Mouse (Mus musculus): ENCODE results near the gene Bspry. TPM values are rescaled to one million over a fixed set of nuclear protein-coding genes. Genes with fewer than 3 reads are reported as not detected.
A peak's percentile ranks its signal among the peaks of the same experiment; 100 is the strongest.

Bspry gene
- polyA plus RNA-seq, 1 experiment from 2014 or later = 2.9 TPM

DNA sequence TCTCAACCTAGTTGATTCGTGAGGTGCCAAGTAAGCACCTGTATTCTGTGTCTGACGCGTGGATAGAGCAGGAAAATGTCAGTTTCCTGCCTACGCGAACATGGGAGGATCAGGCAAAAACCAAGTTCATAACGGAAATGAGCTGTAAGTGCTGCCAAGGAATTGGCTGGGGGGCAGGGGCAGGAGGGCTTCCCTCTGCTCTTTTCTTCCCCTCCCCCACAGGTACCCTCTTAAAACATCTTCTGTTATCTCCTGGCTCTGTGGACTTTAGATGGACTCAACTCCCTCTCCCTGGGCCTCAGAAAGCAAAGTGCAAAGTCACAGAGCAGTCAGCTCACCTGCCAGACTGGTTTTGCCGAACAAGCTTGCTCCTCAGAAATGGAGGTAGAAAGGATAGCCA lies 23.1 kb downstream of the Bspry start:
- H3K27ac ChIP-seq = no peak overlapping the region
- no peak overlapping the region for H3K4me2 ChIP-seq (replicated peaks)
- H3K4me1 ChIP-seq = peaks cover 5% of the 10 kb centered on the region; the same call in 1 of the 2 replicates
- no peaks in the 10 kb centered on the region for H3K9me3 ChIP-seq
- no peak overlapping the region for H3K9ac ChIP-seq
- peaks cover 27% of the 10 kb centered on the region for H3K36me3 ChIP-seq
- WGBS = 72% methylated on average over 7 of the region's 7 CpGs
- ATAC-seq (ENCODE audit: insufficient number of reproducible peaks, insufficient read depth, low FRiP score, low TSS enrichment) = no peak
- H3K27me3 ChIP-seq = no peaks in the 10 kb centered on the region
- H3K4me3 ChIP-seq = no peak overlapping the region

- Histone ChIP-seq H3K27ac (peak within 1 kb of the TSS; percentile 47; the same call in 1 of the 2 replicates), H3K36me3 (peaks cover 26% of the 10 kb centered on the region), H3K4me2 (replicated peaks) (peak within 1 kb of the TSS; percentile 70), H3K9me3 (no peaks in the 10 kb centered on the region), H3K27me3 (no peaks in the 10 kb centered on the region), H3K4me3 (peak within 1 kb of the TSS; percentile 79), H3K4me1 (peaks cover 5% of the 10 kb centered on the region; the same call in 1 of the 2 replicates), H3K9ac (peak within 1 kb of the TSS; percentile 75; the same call in 1 of the 2 replicates)
- ATAC-seq (ENCODE audit: insufficient number of reproducible peaks, insufficient read depth, low FRiP score, low TSS enrichment) = no peak
- WGBS = 69% methylated on average over 3 of the region's 3 CpGs
Measured at GRCm38 (mm10) chr4:62503374-62503970, 23.6 kb downstream of the Bspry start, which contains the start of gene Hdhd3. Gene Hdhd3, minus strand, starts transcription at chr4:62503467.

- no peak overlapping the region for H3K4me2 ChIP-seq (replicated peaks)
- H3K27ac ChIP-seq = no peak overlapping the region
- WGBS = 87% methylated on average over 3 of the region's 3 CpGs
- no peaks in the 10 kb centered on the region for H3K27me3 ChIP-seq
- peaks cover 38% of the 10 kb centered on the region for H3K36me3 ChIP-seq
- H3K9me3 ChIP-seq = no peaks in the 10 kb centered on the region
- no peak overlapping the region for H3K9ac ChIP-seq
- H3K4me1 ChIP-seq = peaks cover 5% of the 10 kb centered on the region; the same call in 1 of the 2 replicates
- no peak overlapping the region for H3K4me3 ChIP-seq
- no peak for ATAC-seq (ENCODE audit: insufficient number of reproducible peaks, insufficient read depth, low FRiP score, low TSS enrichment)
Measured at GRCm38 (mm10) chr4:62505991-62506390, 26.1 kb downstream of the Bspry start.

- WGBS = 57% methylated on average over 2 of the region's 2 CpGs
- no peak overlapping the region for H3K4me2 ChIP-seq (replicated peaks)
- peaks cover 46% of the 10 kb centered on the region for H3K36me3 ChIP-seq
- no peaks in the 10 kb centered on the region for H3K27me3 ChIP-seq
- H3K27ac ChIP-seq = no peak overlapping the region
- no peak overlapping the region for H3K4me3 ChIP-seq
- no peak overlapping the region for H3K9ac ChIP-seq
- H3K4me1 ChIP-seq = no peaks in the 10 kb centered on the region
- no peaks in the 10 kb centered on the region for H3K9me3 ChIP-seq
- no peak for ATAC-seq (ENCODE audit: insufficient number of reproducible peaks, insufficient read depth, low FRiP score, low TSS enrichment)
Measured at GRCm38 (mm10) chr4:62506798-62507197, 26.9 kb downstream of the Bspry start.

DNA sequence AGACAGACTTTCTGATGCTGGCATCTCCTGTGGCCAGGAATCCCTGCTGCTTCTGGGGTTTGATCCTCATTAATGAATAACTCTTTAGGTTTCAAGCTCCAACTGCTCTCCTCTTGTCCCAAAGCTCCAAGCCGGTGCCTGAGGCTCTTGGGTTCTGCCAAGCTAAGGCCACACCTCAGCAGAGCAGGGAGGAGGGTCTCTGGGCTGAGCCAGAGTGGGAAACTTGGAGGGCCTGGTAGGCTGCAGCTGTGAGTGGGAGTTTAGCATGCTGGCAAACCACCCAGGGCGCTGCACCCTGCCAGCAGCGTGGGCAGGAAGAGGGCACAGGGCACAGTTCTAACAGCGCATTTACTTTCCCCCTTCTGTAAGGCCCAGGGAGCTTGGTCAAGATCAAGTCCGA lies 29.0 kb downstream of the Bspry start:
- H3K4me1 ChIP-seq = no peaks in the 10 kb centered on the region
- H3K36me3 ChIP-seq = peaks cover 66% of the 10 kb centered on the region
- 98% methylated on average over 5 of the region's 5 CpGs for WGBS
- H3K27me3 ChIP-seq = no peaks in the 10 kb centered on the region
- ATAC-seq (ENCODE audit: insufficient number of reproducible peaks, insufficient read depth, low FRiP score, low TSS enrichment) = no peak
- H3K4me3 ChIP-seq = no peak overlapping the region
- no peak overlapping the region for H3K4me2 ChIP-seq (replicated peaks)
- H3K9me3 ChIP-seq = no peaks in the 10 kb centered on the region
- H3K27ac ChIP-seq = no peak overlapping the region
- no peak overlapping the region for H3K9ac ChIP-seq

DNA sequence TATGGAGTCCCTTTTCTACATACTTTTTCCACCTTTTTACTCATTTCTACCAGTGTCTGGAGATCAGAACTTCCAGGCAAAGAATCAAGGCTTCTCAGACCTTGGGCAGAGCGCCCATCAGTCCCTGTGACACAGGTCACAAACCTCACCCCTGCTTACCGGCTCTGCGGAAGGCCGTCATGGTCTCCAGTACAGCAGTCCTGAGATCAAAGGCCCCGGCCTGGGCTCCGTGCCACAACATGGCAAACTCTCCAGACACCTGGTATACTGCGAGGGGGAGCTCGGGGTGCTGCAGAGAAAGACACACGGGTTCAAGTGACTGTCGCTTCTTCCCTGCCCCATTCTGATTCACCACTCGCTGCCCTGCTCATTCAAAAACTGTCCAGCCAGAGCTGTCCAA lies 30.1 kb downstream of the Bspry start:
- Histone ChIP-seq H3K4me2 (replicated peaks) (no peak overlapping the region), H3K27me3 (no peaks in the 10 kb centered on the region), H3K36me3 (peaks cover 70% of the 10 kb centered on the region), H3K9me3 (no peaks in the 10 kb centered on the region), H3K9ac (no peak overlapping the region), H3K4me1 (no peaks in the 10 kb centered on the region), H3K4me3 (no peak overlapping the region), H3K27ac (no peak overlapping the region)
- WGBS = 94% methylated on average over 11 of the region's 11 CpGs
- no peak for ATAC-seq (ENCODE audit: insufficient number of reproducible peaks, insufficient read depth, low FRiP score, low TSS enrichment)

GRCm38 (mm10) chr4:62513998-62514506 lies 34.2 kb downstream of the Bspry start:
- Histone ChIP-seq H3K4me1 (peaks cover 27% of the 10 kb centered on the region), H3K9ac (no peak overlapping the region), H3K9me3 (no peaks in the 10 kb centered on the region), H3K36me3 (peaks cover 52% of the 10 kb centered on the region), H3K27ac (no peak overlapping the region), H3K27me3 (no peaks in the 10 kb centered on the region), H3K4me3 (no peak overlapping the region), H3K4me2 (replicated peaks) (no peak overlapping the region)
- WGBS = 53% methylated on average over 11 of the region's 11 CpGs
- no peak for ATAC-seq (ENCODE audit: insufficient number of reproducible peaks, insufficient read depth, low FRiP score, low TSS enrichment)

GRCm38 (mm10) chr4:62514995-62515394 lies 35.1 kb downstream of the Bspry start:
- Histone ChIP-seq H3K4me3 (no peak overlapping the region), H3K36me3 (peaks cover 42% of the 10 kb centered on the region), H3K4me1 (peaks cover 29% of the 10 kb centered on the region), H3K27me3 (no peaks in the 10 kb centered on the region), H3K9ac (no peak overlapping the region), H3K9me3 (no peaks in the 10 kb centered on the region), H3K27ac (no peak overlapping the region), H3K4me2 (replicated peaks) (no peak overlapping the region)
- no peak for ATAC-seq (ENCODE audit: insufficient number of reproducible peaks, insufficient read depth, low FRiP score, low TSS enrichment)
- WGBS = 84% methylated on average over 7 of the region's 7 CpGs

DNA sequence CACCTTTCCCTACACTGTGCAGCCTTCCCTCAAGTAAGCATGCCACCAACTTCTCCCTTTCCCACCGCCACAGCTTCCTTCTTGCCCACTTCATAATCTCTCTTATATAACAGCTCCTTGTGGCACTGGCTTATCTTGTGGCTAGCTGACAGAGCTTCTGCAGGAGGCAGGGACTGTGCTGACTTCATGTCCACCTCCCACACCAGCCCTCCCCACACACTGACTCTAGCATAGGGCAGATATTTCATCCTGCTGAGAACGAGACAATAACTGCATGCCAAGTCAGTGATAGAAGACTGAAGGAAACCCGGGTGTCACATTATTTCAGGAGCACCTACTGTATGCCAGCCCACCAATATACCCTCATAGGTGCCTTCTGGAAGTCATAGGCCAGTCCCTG lies 35.6 kb downstream of the Bspry start:
- H3K4me1 ChIP-seq = peaks cover 29% of the 10 kb centered on the region
- no peak overlapping the region for H3K4me3 ChIP-seq
- H3K27ac ChIP-seq = 0 out of 2 replicates have a peak overlapping the region, but pooled peaks have one; percentile 18

DNA sequence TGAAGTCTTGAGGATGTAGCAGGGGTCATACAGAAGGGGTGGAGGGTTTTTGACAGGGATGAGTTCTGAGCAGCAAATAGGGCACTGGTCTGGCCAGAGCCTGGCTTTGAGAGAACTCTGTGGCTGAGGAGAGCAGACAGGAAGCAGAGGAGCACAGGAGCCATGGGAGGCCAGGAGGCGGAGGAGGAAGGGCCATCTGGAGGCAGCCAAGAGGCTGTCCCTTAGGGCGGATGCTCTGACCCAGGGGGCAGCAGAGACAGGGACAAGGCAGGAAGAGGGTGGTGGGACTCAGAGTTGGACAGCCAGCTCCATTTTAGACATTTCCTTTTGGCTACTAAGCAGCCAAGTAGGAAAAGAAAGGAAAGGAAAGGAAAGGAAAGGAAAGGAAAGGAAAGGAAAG lies 36.2 kb downstream of the Bspry start:
- H3K36me3 ChIP-seq = peaks cover 31% of the 10 kb centered on the region
- H3K4me1 ChIP-seq = peaks cover 29% of the 10 kb centered on the region
- H3K4me3 ChIP-seq = no peak overlapping the region
- H3K9ac ChIP-seq = no peak overlapping the region
- ATAC-seq (ENCODE audit: insufficient number of reproducible peaks, insufficient read depth, low FRiP score, low TSS enrichment) = no peak
- 51% methylated on average over 2 of the region's 2 CpGs for WGBS
- no peaks in the 10 kb centered on the region for H3K27me3 ChIP-seq
- H3K4me2 ChIP-seq (replicated peaks) = no peak overlapping the region
- no peak overlapping the region for H3K27ac ChIP-seq
- H3K9me3 ChIP-seq = no peaks in the 10 kb centered on the region

More for the DNA sequence above, 35.6 kb downstream of the Bspry start:
- H3K36me3 ChIP-seq = peaks cover 37% of the 10 kb centered on the region
- 82% methylated on average over 3 of the region's 3 CpGs for WGBS
- no peak overlapping the region for H3K4me2 ChIP-seq (replicated peaks)
- no peaks in the 10 kb centered on the region for H3K27me3 ChIP-seq
- no peak overlapping the region for H3K9ac ChIP-seq
- no peak for ATAC-seq (ENCODE audit: insufficient number of reproducible peaks, insufficient read depth, low FRiP score, low TSS enrichment)
- H3K9me3 ChIP-seq = no peaks in the 10 kb centered on the region

GRCm38 (mm10) chr4:62516579-62516978 lies 36.7 kb downstream of the Bspry start:
- peaks cover 29% of the 10 kb centered on the region for H3K4me1 ChIP-seq
- H3K27me3 ChIP-seq = no peaks in the 10 kb centered on the region
- H3K4me2 ChIP-seq (replicated peaks) = no peak overlapping the region
- peaks cover 26% of the 10 kb centered on the region for H3K36me3 ChIP-seq
- H3K9ac ChIP-seq = no peak overlapping the region; the same call in 1 of the 2 replicates
- H3K4me3 ChIP-seq = no peak overlapping the region
- ATAC-seq (ENCODE audit: insufficient number of reproducible peaks, insufficient read depth, low FRiP score, low TSS enrichment) = no peak
- no peaks in the 10 kb centered on the region for H3K9me3 ChIP-seq
- no peak overlapping the region for H3K27ac ChIP-seq
- 79% methylated on average over 1 of the region's 1 CpGs for WGBS

GRCm38 (mm10) chr4:62517046-62517445 lies 37.2 kb downstream of the Bspry start:
- Histone ChIP-seq H3K9me3 (no peaks in the 10 kb centered on the region), H3K27me3 (no peaks in the 10 kb centered on the region), H3K36me3 (peaks cover 22% of the 10 kb centered on the region), H3K4me2 (replicated peaks) (0 out of 2 replicates have a peak overlapping the region, but pooled peaks have one; percentile 4), H3K27ac (no peak overlapping the region), H3K9ac (no peak overlapping the region; the same call in 1 of the 2 replicates), H3K4me3 (no peak overlapping the region), H3K4me1 (peaks cover 29% of the 10 kb centered on the region)
- WGBS = 89% methylated on average over 8 of the region's 8 CpGs
- no peak for ATAC-seq (ENCODE audit: insufficient number of reproducible peaks, insufficient read depth, low FRiP score, low TSS enrichment)

Measured in embryonic facial prominence, embryonic 12.5 days (tissue).